Mouse (Mus musculus) left cerebral cortex, adult 8-10 months (tissue): ENCODE results near the gene Ddx43. TPM values are rescaled to one million over a fixed set of nuclear protein-coding genes. Genes with fewer than 3 reads are reported as not detected.
"Not testable (repeated sequence)": the region's sequence is repeated elsewhere in the genome, so short reads cannot be mapped to it uniquely, and the experiment has no call there.

Experiments
- DNase-seq, 2 experiments: peaks; one replicate each; pipeline ENCODE4 v3.0.0; 2022; ENCODE audit warnings: low spot score in 2 of 2
- total RNA-seq, 4 experiments: library from RNA; stranded (reverse); gene quantifications; 2 replicates each; pipeline ENCODE4 v1.2.4; 2022

The Ddx43 gene
- under 1 TPM in 2 of 4 experiments, not detected in 2; 0.25 to 0.33 TPM for total RNA-seq

- DNase-seq, result peak in 1 of 2 experiments; percentile 12
These were observed at the start of gene Ddx43 for GRCm38 (mm10) chr9:78395630-78396351. Gene Ddx43, plus strand, starts transcription at chr9:78395777.

GRCm38 (mm10) chr9:78347004-78347403, 48.6 kb upstream of the Ddx43 start:
- no peak for DNase-seq

- not testable (repeated sequence) for DNase-seq
These were observed 47.2 kb upstream of the Ddx43 start for GRCm38 (mm10) chr9:78348206-78349004.

GRCm38 (mm10) chr9:78349141-78349540, 46.4 kb upstream of the Ddx43 start:
- not testable (repeated sequence) for DNase-seq

GRCm38 (mm10) chr9:78350007-78350406, 45.6 kb upstream of the Ddx43 start:
- DNase-seq, result not testable (repeated sequence)

- no peak for DNase-seq
These were observed 43.9 kb upstream of the Ddx43 start for GRCm38 (mm10) chr9:78351504-78352220.

GRCm38 (mm10) chr9:78354665-78355578, 40.7 kb upstream of the Ddx43 start:
- DNase-seq, result no peak

GRCm38 (mm10) chr9:78355611-78356010, 40.0 kb upstream of the Ddx43 start, which contains the start of gene Gsta2:
Gene Gsta2, minus strand, starts transcription at chr9:78355788.
- DNase-seq, result no peak

GRCm38 (mm10) chr9:78358053-78358452, 37.5 kb upstream of the Ddx43 start:
- DNase-seq, result peak in 1 of 2 experiments; percentile 6

GRCm38 (mm10) chr9:78359750-78360483, 35.7 kb upstream of the Ddx43 start:
- no peak for DNase-seq

- DNase-seq, result no peak
These were observed 35.1 kb upstream of the Ddx43 start for GRCm38 (mm10) chr9:78360484-78360872.

GRCm38 (mm10) chr9:78363374-78363773, 32.2 kb upstream of the Ddx43 start:
- no peak for DNase-seq

GRCm38 (mm10) chr9:78364701-78365100, 30.9 kb upstream of the Ddx43 start:
- DNase-seq, result no peak

GRCm38 (mm10) chr9:78365850-78366544, 29.6 kb upstream of the Ddx43 start:
- DNase-seq, result no peak

- not testable (repeated sequence) for DNase-seq
These were observed 27.6 kb upstream of the Ddx43 start, which contains the start of gene Dppa5a for GRCm38 (mm10) chr9:78367959-78368358. Gene Dppa5a, minus strand, starts transcription at chr9:78368177.

- no peak for DNase-seq
These were observed 26.8 kb upstream of the Ddx43 start for GRCm38 (mm10) chr9:78368671-78369293.

GRCm38 (mm10) chr9:78369349-78369748, 26.2 kb upstream of the Ddx43 start:
- no peak for DNase-seq

GRCm38 (mm10) chr9:78369786-78370185, 25.8 kb upstream of the Ddx43 start:
- DNase-seq, result no peak

GRCm38 (mm10) chr9:78371441-78371840, 24.1 kb upstream of the Ddx43 start:
- no peak for DNase-seq
